Mouse (Mus musculus): ENCODE data around the gene Gm6377.

Gene Gm6377

GRCm38 (mm10) chrX:109196468-109196867 is at the start of gene Gm6377:
TSS of gene Gm6377 (plus strand) at chrX:109196756.
- no peak for DNase-seq (ENCODE audit: low read depth)

- no peak for DNase-seq (ENCODE audit: low read depth)
Observed at GRCm38 (mm10) chrX:109147108-109147507, 49.4 kb upstream of the Gm6377 start.

- DNase-seq (ENCODE audit: low read depth) = no peak
Observed at GRCm38 (mm10) chrX:109151228-109151627, 45.3 kb upstream of the Gm6377 start.

GRCm38 (mm10) chrX:109160326-109160725 is 36.2 kb upstream of the Gm6377 start:
- DNase-seq (ENCODE audit: low read depth) = no peak

GRCm38 (mm10) chrX:109160901-109161300 is 35.7 kb upstream of the Gm6377 start:
- no peak for DNase-seq (ENCODE audit: low read depth)

GRCm38 (mm10) chrX:109175038-109175437 is 21.5 kb upstream of the Gm6377 start:
- DNase-seq (ENCODE audit: low read depth) = no peak

GRCm38 (mm10) chrX:109175470-109175869 is 21.1 kb upstream of the Gm6377 start:
- DNase-seq (ENCODE audit: low read depth) = no peak

- no peak for DNase-seq (ENCODE audit: low read depth)
Observed at GRCm38 (mm10) chrX:109184706-109185478, 11.7 kb upstream of the Gm6377 start.

- no peak for DNase-seq (ENCODE audit: low read depth)
Observed at GRCm38 (mm10) chrX:109189607-109190006, 6.9 kb upstream of the Gm6377 start.

- DNase-seq (ENCODE audit: low read depth) = no peak
Observed at GRCm38 (mm10) chrX:109190969-109191368, 5.6 kb upstream of the Gm6377 start.

GRCm38 (mm10) chrX:109191436-109191835 is 5.1 kb upstream of the Gm6377 start:
- no peak for DNase-seq (ENCODE audit: low read depth)

- no peak for DNase-seq (ENCODE audit: low read depth)
Observed at GRCm38 (mm10) chrX:109207843-109208242, 11.3 kb downstream of the Gm6377 start.

- DNase-seq (ENCODE audit: low read depth) = no peak
Observed at GRCm38 (mm10) chrX:109228720-109229119, 32.2 kb downstream of the Gm6377 start.

- no peak for DNase-seq (ENCODE audit: low read depth)
Observed at GRCm38 (mm10) chrX:109235383-109236036, 39.0 kb downstream of the Gm6377 start.

- no peak for DNase-seq (ENCODE audit: low read depth)
Observed at GRCm38 (mm10) chrX:109238163-109238562, 41.6 kb downstream of the Gm6377 start.
